Comparison of ENCODE assay signal across 8 mouse cellular contexts in the genomic region with DNA sequence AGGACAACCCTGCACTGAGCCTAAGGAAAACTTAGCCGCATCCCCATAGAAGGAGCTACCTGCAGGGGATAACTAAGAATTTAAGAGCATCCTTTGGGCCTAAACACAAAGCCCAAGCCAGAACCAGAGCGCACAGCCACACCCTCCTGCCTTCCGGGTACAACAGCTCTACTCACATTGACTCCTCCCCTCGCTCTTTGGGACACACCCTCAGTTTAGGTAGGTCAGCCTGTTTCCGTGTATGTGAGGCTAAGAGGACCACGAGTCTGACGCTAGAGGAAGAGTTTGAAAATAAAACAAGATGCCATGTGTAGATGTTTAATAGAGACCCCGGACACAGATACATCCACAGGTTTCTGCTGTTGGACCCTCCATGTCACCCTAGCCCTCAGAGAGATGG. TPM values are rescaled to one million over a fixed set of nuclear protein-coding genes. Genes with fewer than 3 reads are reported as not detected.
A peak's percentile ranks its signal among the peaks of the same experiment; 100 is the strongest.
DNase-seq lines count a peak whose midpoint lies in the region; ATAC-seq and TF ChIP-seq lines count a peak whose summit lies in the region.

No protein-coding gene starts in this region.

- intact Hi-C loops in heart, postnatal 10 days (cut with DNase I), result no loop called here

- DNase-seq in heart, postnatal 10 days, result no peak
- DNase-seq in embryonic facial prominence, embryonic 11.5 days (ENCODE audit: low spot score), result no peak
- DNase-seq in lung, postnatal 0 days (ENCODE audit: low spot score), result peak; percentile 94
- peak; percentile 17 to 72 for DNase-seq in spleen, postnatal 10 days (ENCODE audit: low spot score in 2 of 2)
- DNase-seq in ovary, postnatal 10 days (ENCODE audit: low spot score), result no peak
- DNase-seq in left cerebral cortex, adult 11 months (ENCODE audit: low spot score), result no peak

- peak overlapping the region; percentile 73 for H3K9ac ChIP-seq in heart, embryonic 14.5 days (ENCODE audit: low read length)
- no peak overlapping the region for H3K9ac ChIP-seq in embryonic facial prominence, embryonic 11.5 days (replicated peaks; ENCODE audit: low read length)
- peak overlapping the region; percentile 82 for H3K9ac ChIP-seq in intestine, embryonic 16.5 days (ENCODE audit: low read depth, low read length)
- H3K9ac ChIP-seq in lung, postnatal 0 days (replicated peaks; ENCODE audit: low read depth), result peak overlapping the region; percentile 55; the same call in 1 of the 2 replicates

- TF ChIP-seq CTCF in lung, postnatal 0 days (IDR thresholded peaks at IDR 0.05), result no peak

- no peak for ATAC-seq in heart, embryonic 14.5 days (ENCODE audit: insufficient number of reproducible peaks, insufficient read depth, low FRiP score, low read depth)
- ATAC-seq in embryonic facial prominence, embryonic 11.5 days (replicated peaks; ENCODE audit: insufficient number of reproducible peaks, low FRiP score, low TSS enrichment, low read depth), result no peak
- peak; percentile 74 for ATAC-seq in intestine, embryonic 16.5 days
- peak; percentile 72 for ATAC-seq in lung, postnatal 0 days

- H3K9me3 ChIP-seq in heart, embryonic 14.5 days (ENCODE audit: control insufficient read depth, low read length), result no peaks in the 10 kb centered on the region
- no peaks in the 10 kb centered on the region for H3K9me3 ChIP-seq in embryonic facial prominence, embryonic 11.5 days (replicated peaks; ENCODE audit: control insufficient read depth, low read length)
- H3K9me3 ChIP-seq in intestine, embryonic 16.5 days (ENCODE audit: control insufficient read depth, low read length), result no peaks in the 10 kb centered on the region
- no peaks in the 10 kb centered on the region for H3K9me3 ChIP-seq in lung, postnatal 0 days (ENCODE audit: low read length)

- H3K4me3 ChIP-seq in heart, embryonic 14.5 days (ENCODE audit: control insufficient read depth in 1 of 2, insufficient read depth in 1 of 2, low read depth in 1 of 2, low read length in 2 of 2), result peak overlapping the region; percentile 55 to 56
- H3K4me3 ChIP-seq in embryonic facial prominence, embryonic 11.5 days (ENCODE audit: low read depth, low read length), result peak overlapping the region; percentile 47
- H3K4me3 ChIP-seq in intestine, embryonic 16.5 days (ENCODE audit: low read length), result peak overlapping the region; percentile 66
- peak overlapping the region; percentile 47 for H3K4me3 ChIP-seq in lung, postnatal 0 days (ENCODE audit: low read depth, low read length)

- TF ChIP-seq EP300 in lung, postnatal 0 days (IDR thresholded peaks at IDR 0.05), result no peak

- H3K4me2 ChIP-seq in heart, embryonic 14.5 days (ENCODE audit: low read length), result peak overlapping the region; percentile 90
- peak overlapping the region; percentile 83 for H3K4me2 ChIP-seq in embryonic facial prominence, embryonic 11.5 days (ENCODE audit: low read depth, low read length)
- peak overlapping the region; percentile 64 for H3K4me2 ChIP-seq in intestine, embryonic 16.5 days (ENCODE audit: low read depth, low read length)
- H3K4me2 ChIP-seq in lung, postnatal 0 days (replicated peaks; ENCODE audit: low read depth, low read length), result peak overlapping the region; percentile 77

- H3K36me3 ChIP-seq in heart, embryonic 14.5 days (ENCODE audit: control insufficient read depth, insufficient read depth, low read length), result no peaks in the 10 kb centered on the region
- no peaks in the 10 kb centered on the region for H3K36me3 ChIP-seq in embryonic facial prominence, embryonic 11.5 days (replicated peaks; ENCODE audit: control insufficient read depth, insufficient read depth, low read depth, low read length)
- H3K36me3 ChIP-seq in intestine, embryonic 16.5 days (ENCODE audit: control insufficient read depth, insufficient read depth, low read length), result no peaks in the 10 kb centered on the region
- no peaks in the 10 kb centered on the region for H3K36me3 ChIP-seq in lung, postnatal 0 days (ENCODE audit: insufficient read depth, low read length)

- H3K27me3 ChIP-seq in heart, embryonic 14.5 days (ENCODE audit: control insufficient read depth, insufficient read depth, low read length), result no peaks in the 10 kb centered on the region
- H3K27me3 ChIP-seq in embryonic facial prominence, embryonic 11.5 days (ENCODE audit: control insufficient read depth, insufficient read depth, low read length), result peaks cover 2% of the 10 kb centered on the region; the same call in 1 of the 2 replicates
- peaks cover 4% of the 10 kb centered on the region; the same call in 1 of the 2 replicates for H3K27me3 ChIP-seq in intestine, embryonic 16.5 days (replicated peaks; ENCODE audit: control insufficient read depth, insufficient read depth, low read length)
- H3K27me3 ChIP-seq in lung, postnatal 0 days (replicated peaks; ENCODE audit: insufficient read depth, low read length), result no peaks in the 10 kb centered on the region

- 32% methylated on average over 8 of the region's 8 CpGs for WGBS in heart, embryonic 14.5 days
- WGBS in embryonic facial prominence, embryonic 11.5 days, result 26% methylated on average over 8 of the region's 8 CpGs
- WGBS in intestine, embryonic 16.5 days, result 21% methylated on average over 8 of the region's 8 CpGs
- WGBS in lung, postnatal 0 days, result 23% methylated on average over 8 of the region's 8 CpGs

- H3K27ac ChIP-seq in heart, embryonic 14.5 days (replicated peaks in 1 of 2; ENCODE audit: control insufficient read depth in 1 of 2, insufficient read depth in 1 of 2, low read depth in 2 of 2, low read length in 2 of 2), result peak overlapping the region in 1 of 2 experiments; percentile 35; a peak in 1 of 4 replicates
- H3K27ac ChIP-seq in embryonic facial prominence, embryonic 11.5 days (replicated peaks; ENCODE audit: low read depth, low read length), result no peak overlapping the region
- peak overlapping the region; percentile 83 for H3K27ac ChIP-seq in intestine, embryonic 16.5 days (ENCODE audit: low read length)
- H3K27ac ChIP-seq in lung, postnatal 0 days (ENCODE audit: low read length), result peak overlapping the region; percentile 92

- peaks cover 4 to 17% of the 10 kb centered on the region in 2 experiments; a peak in 3 of 4 replicates for H3K4me1 ChIP-seq in heart, embryonic 14.5 days (ENCODE audit: control insufficient read depth in 2 of 2, insufficient read depth in 2 of 2, low read length in 2 of 2)
- H3K4me1 ChIP-seq in embryonic facial prominence, embryonic 11.5 days (ENCODE audit: control insufficient read depth, insufficient read depth, low read length), result no peaks in the 10 kb centered on the region; the same call in 1 of the 2 replicates
- H3K4me1 ChIP-seq in intestine, embryonic 16.5 days (ENCODE audit: control insufficient read depth, insufficient read depth, low read length), result peaks cover 2% of the 10 kb centered on the region; the same call in 1 of the 2 replicates
- H3K4me1 ChIP-seq in lung, postnatal 0 days (ENCODE audit: insufficient read depth, low read depth, low read length), result no peaks in the 10 kb centered on the region; the same call in 1 of the 2 replicates

RNA-seq across cellular contexts. Expression of gene Mapkapk3, which starts 1.0 kb away (rescaled TPM):
- polyA plus RNA-seq in heart, embryonic 14.5 days (2014; fragmentation: Nextera tagmentation; extraction: Ambion mirVana), result 6.4 and 6.5 TPM in 2 replicates
- total RNA-seq in heart, postnatal 10 days (2021), result 10 to 100 TPM; 22.1 to 23.3 TPM
- 3.7 and 4.1 TPM in 2 replicates for polyA plus RNA-seq in embryonic facial prominence, embryonic 11.5 days (2014; fragmentation: Nextera tagmentation; extraction: Ambion mirVana)
- 41.1 and 47.6 TPM in 2 replicates for polyA plus RNA-seq in intestine, embryonic 16.5 days (2015; fragmentation: Nextera tagmentation; extraction: Ambion mirVana)
- polyA plus RNA-seq in lung, postnatal 0 days (2015; fragmentation: Nextera tagmentation; extraction: Ambion mirVana), result 22.9 and 24.6 TPM in 2 replicates

RNA-seq across cellular contexts. Expression of gene Cish, which starts 7.1 kb away (rescaled TPM):
- 14.7 and 14.9 TPM in 2 replicates for polyA plus RNA-seq in heart, embryonic 14.5 days (2014; fragmentation: Nextera tagmentation; extraction: Ambion mirVana)
- total RNA-seq in heart, postnatal 10 days (2021), result 100 to 1,000 TPM; 212 to 269 TPM
- 3.4 and 3.7 TPM in 2 replicates for polyA plus RNA-seq in embryonic facial prominence, embryonic 11.5 days (2014; fragmentation: Nextera tagmentation; extraction: Ambion mirVana)
- polyA plus RNA-seq in intestine, embryonic 16.5 days (2015; fragmentation: Nextera tagmentation; extraction: Ambion mirVana), result 17.5 and 19.9 TPM in 2 replicates
- 49.2 and 52.3 TPM in 2 replicates for polyA plus RNA-seq in lung, postnatal 0 days (2015; fragmentation: Nextera tagmentation; extraction: Ambion mirVana)

RNA-seq across cellular contexts. Expression of gene Hemk1, which starts 49.4 kb away (rescaled TPM):
- polyA plus RNA-seq in heart, embryonic 14.5 days (2014; fragmentation: Nextera tagmentation; extraction: Ambion mirVana), result 13.6 and 14.2 TPM in 2 replicates
- 10 to 100 TPM; 16.8 to 17.0 TPM for total RNA-seq in heart, postnatal 10 days (2021)
- polyA plus RNA-seq in embryonic facial prominence, embryonic 11.5 days (2014; fragmentation: Nextera tagmentation; extraction: Ambion mirVana), result 8.2 and 11.0 TPM in 2 replicates
- 11.2 and 11.8 TPM in 2 replicates for polyA plus RNA-seq in intestine, embryonic 16.5 days (2015; fragmentation: Nextera tagmentation; extraction: Ambion mirVana)
- polyA plus RNA-seq in lung, postnatal 0 days (2015; fragmentation: Nextera tagmentation; extraction: Ambion mirVana), result 5.9 and 8.3 TPM in 2 replicates

RNA-seq across cellular contexts. Expression of gene 6430571L13Rik, which starts 51.7 kb away (rescaled TPM):
- 0.51 and 1.1 TPM in 2 replicates for polyA plus RNA-seq in heart, embryonic 14.5 days (2014; fragmentation: Nextera tagmentation; extraction: Ambion mirVana)
- 10 to 100 TPM in 1 of 2 experiments, 1 to 10 TPM in 1; 8.9 to 11.4 TPM for total RNA-seq in heart, postnatal 10 days (2021)
- 0.70 and 0.72 TPM in 2 replicates for polyA plus RNA-seq in embryonic facial prominence, embryonic 11.5 days (2014; fragmentation: Nextera tagmentation; extraction: Ambion mirVana)
- 0.21 and 0.26 TPM in 2 replicates for polyA plus RNA-seq in intestine, embryonic 16.5 days (2015; fragmentation: Nextera tagmentation; extraction: Ambion mirVana)
- polyA plus RNA-seq in lung, postnatal 0 days (2015; fragmentation: Nextera tagmentation; extraction: Ambion mirVana), result 0.23 and 0.36 TPM in 2 replicates

RNA-seq across cellular contexts. Expression of gene Dock3, which starts 57.0 kb away (rescaled TPM):
- 0.15 and 0.42 TPM in 2 replicates for polyA plus RNA-seq in heart, embryonic 14.5 days (2014; fragmentation: Nextera tagmentation; extraction: Ambion mirVana)
- 1 to 10 TPM; 1.1 to 1.4 TPM for total RNA-seq in heart, postnatal 10 days (2021)
- 0.46 and 2.2 TPM in 2 replicates for polyA plus RNA-seq in embryonic facial prominence, embryonic 11.5 days (2014; fragmentation: Nextera tagmentation; extraction: Ambion mirVana)
- polyA plus RNA-seq in intestine, embryonic 16.5 days (2015; fragmentation: Nextera tagmentation; extraction: Ambion mirVana), result 0.64 and 1.2 TPM in 2 replicates
- 0.08 TPM in 1 of 2 replicates, not detected in the other for polyA plus RNA-seq in lung, postnatal 0 days (2015; fragmentation: Nextera tagmentation; extraction: Ambion mirVana)

Comparison
In these comparisons a context has a peak if more than half of its experiments do, and no peak if none do; other contexts are left out.
1. ATAC-seq: peak in intestine, embryonic 16.5 days (single experiment) and lung, postnatal 0 days (single experiment); none in heart, embryonic 14.5 days (single experiment) and embryonic facial prominence, embryonic 11.5 days (single experiment).
2. DNase-seq: peak in lung, postnatal 0 days (single experiment) and spleen, postnatal 10 days (2 of 2); none in heart, postnatal 10 days (0 of 2), embryonic facial prominence, embryonic 11.5 days (single experiment), ovary, postnatal 10 days (single experiment) and left cerebral cortex, adult 11 months (single experiment).
3. Peak in every context shown above with its lines, with median percentiles within 50 percentile points of each other: H3K4me2 ChIP-seq and H3K4me3 ChIP-seq.